Mouse (Mus musculus) forebrain, embryonic 14.5 days (tissue): ENCODE measurements around the gene Inpp5a. TPM values are rescaled to one million over a fixed set of nuclear protein-coding genes. Genes with fewer than 3 reads are reported as not detected.

ENCODE experiments used
- ATAC-seq: fragments of 200-750 bp; cut with Nextera tagmentation; 2 replicates; pipeline ENCODE4 v1.8.0; 2017; ENCODE audit warnings: mild to moderate bottlenecking, moderate library complexity
- DNase-seq: peaks from one replicate; pipeline ENCODE4 v3.0.0-alpha.2; 2015; ENCODE audit warnings: low spot score
- H3K27ac ChIP-seq: fragments of 300-500 bp; sonication (generic); 2 replicates; pipeline ENCODE4 v1.5.1; 2014; ENCODE audit warnings: low read depth, mild to moderate bottlenecking, control low read depth, low read length, moderate library complexity
- H3K27me3 ChIP-seq: fragments of 300-500 bp; sonication (generic); replicated peaks from 2 replicates; pipeline ENCODE4 v1.6.1; 2014; ENCODE audit warnings: low read length, control low read depth, mixed read lengths; ENCODE audit not compliant: control insufficient read depth, insufficient read depth
- H3K36me3 ChIP-seq: fragments of 300-500 bp; sonication (generic); 2 replicates; pipeline ENCODE4 v1.6.1; 2014; ENCODE audit warnings: low read length, control low read depth; ENCODE audit not compliant: control insufficient read depth, insufficient read depth
- H3K4me1 ChIP-seq: fragments of 300-500 bp; sonication (generic); 2 replicates; pipeline ENCODE4 v1.6.1; 2014; ENCODE audit warnings: antibody characterized with exemption, low read length, control low read depth; ENCODE audit not compliant: control insufficient read depth, insufficient read depth
- H3K4me2 ChIP-seq: fragments of 300-500 bp; sonication (generic); 2 replicates; pipeline ENCODE4 v1.6.1; 2014; ENCODE audit warnings: mild to moderate bottlenecking, control low read depth, low read length
- H3K4me3 ChIP-seq: fragments of 300-500 bp; sonication (generic); 2 replicates; pipeline ENCODE4 v1.5.1; 2014; ENCODE audit warnings: low read depth, low read length, control low read depth
- H3K9ac ChIP-seq: fragments of 300-500 bp; sonication (generic); 2 replicates; pipeline ENCODE4 v1.6.1; 2014; ENCODE audit warnings: mild to moderate bottlenecking, low read length, control low read depth, moderate library complexity
- H3K9me3 ChIP-seq: fragments of 300-500 bp; sonication (generic); replicated peaks from 2 replicates; pipeline ENCODE4 v1.6.1; 2016; ENCODE audit warnings: low read length, control low read depth, mixed read lengths; ENCODE audit not compliant: control insufficient read depth
- WGBS: fragments of 180-500 bp; shearing (Covaris S2); extraction: QIAGEN DNeasy Blood & Tissue Kit; methylation state at CpG from one replicate; pipeline ENCODE4 v1.1.7; 2014; 5-methylcytosine and 5-hydroxymethylcytosine counted together
- polyA plus RNA-seq: library from polyadenylated mRNA; unstranded; fragments of >200 nt; fragmentation: Nextera tagmentation; extraction: Ambion mirVana; gene quantifications from 2 replicates; pipeline ENCODE4 v1.2.1, GENCODE M21; 2014

The Inpp5a gene
- polyA plus RNA-seq, 1 experiment from 2014 or later, result 13.0 TPM

- H3K9me3 ChIP-seq, result no peaks in the 10 kb centered on the region
- no peak overlapping the region for H3K27ac ChIP-seq
- no peak for ATAC-seq
- H3K9ac ChIP-seq, result no peak overlapping the region
- no peaks in the 10 kb centered on the region for H3K36me3 ChIP-seq
- H3K4me2 ChIP-seq, result no peak overlapping the region
- no peaks in the 10 kb centered on the region for H3K27me3 ChIP-seq
- no peaks in the 10 kb centered on the region for H3K4me1 ChIP-seq
- DNase-seq, result no peak
- WGBS, result 80% methylated on average over 1 of the region's 1 CpGs
- H3K4me3 ChIP-seq, result no peak overlapping the region
Observed at GRCm38 (mm10) chr7:139453198-139453597, 64.3 kb downstream of the Inpp5a start.

- WGBS, result 85% methylated on average over 3 of the region's 3 CpGs
- Histone ChIP-seq H3K27ac (no peak overlapping the region), H3K36me3 (no peaks in the 10 kb centered on the region), H3K4me1 (no peaks in the 10 kb centered on the region), H3K27me3 (no peaks in the 10 kb centered on the region), H3K4me3 (no peak overlapping the region), H3K9ac (no peak overlapping the region), H3K9me3 (no peaks in the 10 kb centered on the region), H3K4me2 (no peak overlapping the region)
- ATAC-seq, result no peak
- no peak for DNase-seq
Observed at GRCm38 (mm10) chr7:139454285-139454684, 65.4 kb downstream of the Inpp5a start.

- H3K27ac ChIP-seq, result no peak overlapping the region
- DNase-seq (no peak), ATAC-seq (no peak)
- H3K4me2 ChIP-seq, result no peak overlapping the region
- H3K4me1 ChIP-seq, result no peaks in the 10 kb centered on the region
- H3K27me3 ChIP-seq, result no peaks in the 10 kb centered on the region
- H3K9ac ChIP-seq, result no peak overlapping the region
- no peaks in the 10 kb centered on the region for H3K9me3 ChIP-seq
- no peak overlapping the region for H3K4me3 ChIP-seq
- no peaks in the 10 kb centered on the region for H3K36me3 ChIP-seq
- 58% methylated on average over 6 of the region's 6 CpGs for WGBS
Observed at GRCm38 (mm10) chr7:139456759-139457158, 67.8 kb downstream of the Inpp5a start.

GRCm38 (mm10) chr7:139461344-139461743 is 72.4 kb downstream of the Inpp5a start:
- ATAC-seq (no peak), DNase-seq (no peak)
- WGBS, result 94% methylated on average over 12 of the region's 12 CpGs
- no peaks in the 10 kb centered on the region for H3K9me3 ChIP-seq
- H3K36me3 ChIP-seq, result no peaks in the 10 kb centered on the region
- H3K4me1 ChIP-seq, result no peaks in the 10 kb centered on the region
- no peak overlapping the region for H3K27ac ChIP-seq
- H3K27me3 ChIP-seq, result no peaks in the 10 kb centered on the region
- H3K9ac ChIP-seq, result no peak overlapping the region
- no peak overlapping the region for H3K4me2 ChIP-seq
- H3K4me3 ChIP-seq, result no peak overlapping the region

- no peak for ATAC-seq
- Histone ChIP-seq H3K4me1 (no peaks in the 10 kb centered on the region), H3K9ac (no peak overlapping the region), H3K27ac (no peak overlapping the region), H3K27me3 (no peaks in the 10 kb centered on the region), H3K9me3 (no peaks in the 10 kb centered on the region), H3K4me2 (no peak overlapping the region), H3K36me3 (no peaks in the 10 kb centered on the region), H3K4me3 (no peak overlapping the region)
- no peak for DNase-seq
- WGBS, result 86% methylated on average over 10 of the region's 10 CpGs
Observed at GRCm38 (mm10) chr7:139462142-139462541, 73.2 kb downstream of the Inpp5a start.

- Histone ChIP-seq H3K4me2 (no peak overlapping the region), H3K9me3 (no peaks in the 10 kb centered on the region), H3K27ac (no peak overlapping the region), H3K4me1 (peaks cover 3% of the 10 kb centered on the region; the same call in 1 of the 2 replicates), H3K36me3 (no peaks in the 10 kb centered on the region), H3K4me3 (no peak overlapping the region), H3K9ac (no peak overlapping the region), H3K27me3 (no peaks in the 10 kb centered on the region)
- ATAC-seq (no peak), DNase-seq (no peak)
- WGBS, result 89% methylated on average over 4 of the region's 4 CpGs
Observed at GRCm38 (mm10) chr7:139465538-139465937, 76.6 kb downstream of the Inpp5a start.

- Histone ChIP-seq H3K9me3 (no peaks in the 10 kb centered on the region), H3K9ac (no peak overlapping the region), H3K4me3 (no peak overlapping the region), H3K4me2 (no peak overlapping the region), H3K36me3 (no peaks in the 10 kb centered on the region), H3K4me1 (peaks cover 3% of the 10 kb centered on the region; the same call in 1 of the 2 replicates), H3K27ac (no peak overlapping the region), H3K27me3 (no peaks in the 10 kb centered on the region)
- DNase-seq (no peak), ATAC-seq (no peak)
- WGBS, result 61% methylated on average over 7 of the region's 7 CpGs
Observed at GRCm38 (mm10) chr7:139466484-139467176, 77.7 kb downstream of the Inpp5a start.

- Histone ChIP-seq H3K9me3 (no peaks in the 10 kb centered on the region), H3K27me3 (no peaks in the 10 kb centered on the region), H3K9ac (no peak overlapping the region), H3K4me1 (peaks cover 3% of the 10 kb centered on the region; the same call in 1 of the 2 replicates), H3K36me3 (no peaks in the 10 kb centered on the region), H3K27ac (no peak overlapping the region), H3K4me2 (no peak overlapping the region), H3K4me3 (no peak overlapping the region)
- 84% methylated on average over 10 of the region's 10 CpGs for WGBS
- DNase-seq (no peak), ATAC-seq (no peak)
Observed at GRCm38 (mm10) chr7:139467177-139467895, 78.4 kb downstream of the Inpp5a start.

- Histone ChIP-seq H3K9me3 (no peaks in the 10 kb centered on the region), H3K36me3 (no peaks in the 10 kb centered on the region), H3K4me3 (no peak overlapping the region), H3K27me3 (no peaks in the 10 kb centered on the region), H3K27ac (no peak overlapping the region), H3K9ac (no peak overlapping the region), H3K4me2 (no peak overlapping the region), H3K4me1 (peaks cover 3% of the 10 kb centered on the region; the same call in 1 of the 2 replicates)
- WGBS, result 63% methylated on average over 4 of the region's 4 CpGs
- ATAC-seq, result no peak
- no peak for DNase-seq
Observed at GRCm38 (mm10) chr7:139467896-139468279, 79.0 kb downstream of the Inpp5a start.
